In the genomic region with DNA sequence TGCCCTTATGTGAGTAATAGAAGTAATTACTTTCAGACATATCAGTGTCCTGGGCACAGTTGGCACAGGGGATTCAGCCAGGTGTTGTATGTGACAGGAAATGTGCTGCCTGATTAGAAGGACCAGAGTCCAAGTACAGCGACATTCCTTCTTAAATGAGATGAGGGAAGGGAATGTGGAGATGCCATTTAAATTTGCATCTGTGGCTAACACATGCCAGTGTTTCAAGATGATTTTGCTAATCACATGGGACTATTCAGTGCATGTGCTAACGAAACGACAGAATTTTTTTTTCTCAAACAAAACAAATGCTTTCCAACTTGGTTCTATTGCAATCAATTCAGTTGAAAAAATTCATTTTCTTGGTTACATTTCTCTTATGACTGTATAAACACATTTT, we compare ENCODE assay signal across 16 mouse cellular contexts.
"Had no signal": no experiment of that assay in that cellular context is flagged by ENCODE, and none has a peak within 500 bp of the region (broad histone marks: within the 10 kb centered on the region; RNA-seq: fewer than 3 reads in every experiment).

No protein-coding gene starts in this region.

- ATAC-seq: liver, postnatal 0 days; lung, postnatal 0 days; midbrain, embryonic 13.5 days; midbrain, embryonic 15.5 days had no signal

- H3K4me3 ChIP-seq: lung, embryonic 15.5 days; megakaryocyte, embryonic 14.5 days; midbrain, embryonic 13.5 days; midbrain, embryonic 15.5 days; neural tube, embryonic 12.5 days had no signal

- DNase-seq: liver, postnatal 0 days; lung, adult 2 months; lung, postnatal 14 days; lung, postnatal 36 days; right cerebral cortex, postnatal 14 days; thymus, adult 18-20 months; thymus, postnatal 14 days; thymus, postnatal 36 days had no signal

- H3K36me3 ChIP-seq: lung, embryonic 15.5 days; midbrain, embryonic 13.5 days; midbrain, embryonic 15.5 days; neural tube, embryonic 12.5 days had no signal

- H3K4me2 ChIP-seq: lung, embryonic 15.5 days; midbrain, embryonic 11.5 days; midbrain, embryonic 13.5 days; midbrain, embryonic 15.5 days; neural tube, embryonic 12.5 days had no signal

- H3K27ac ChIP-seq: lung, embryonic 15.5 days; macrophage; midbrain, embryonic 13.5 days; midbrain, embryonic 15.5 days; neural tube, embryonic 12.5 days had no signal

- H3K9me3 ChIP-seq: lung, embryonic 15.5 days; megakaryocyte, embryonic 14.5 days; midbrain, embryonic 13.5 days; midbrain, embryonic 15.5 days; neural tube, embryonic 12.5 days had no signal

- H3K27me3 ChIP-seq: lung, embryonic 15.5 days; megakaryocyte, embryonic 14.5 days; midbrain, embryonic 13.5 days; midbrain, embryonic 15.5 days; neural tube, embryonic 12.5 days had no signal

- H3K4me1 ChIP-seq: lung, embryonic 15.5 days; megakaryocyte, embryonic 14.5 days; midbrain, embryonic 13.5 days; midbrain, embryonic 15.5 days; neural tube, embryonic 12.5 days had no signal

- H3K9ac ChIP-seq: liver, postnatal 0 days; lung, embryonic 15.5 days; midbrain, embryonic 13.5 days; midbrain, embryonic 15.5 days; neural tube, embryonic 12.5 days had no signal
